15 mouse cellular contexts compared by ENCODE assay signal in genomic region chr3:126629040-126629439, GRCm38 (mm10). TPM values are rescaled to one million over a fixed set of nuclear protein-coding genes. Genes with fewer than 3 reads are reported as not detected.
DNase-seq lines count a peak whose midpoint lies in the region; ATAC-seq and TF ChIP-seq lines count a peak whose summit lies in the region.
"Had no signal": no experiment of that assay in that cellular context is flagged by ENCODE, and none has a peak within 500 bp of the region (broad histone marks: within the 10 kb centered on the region; RNA-seq: fewer than 3 reads in every experiment).

No protein-coding gene starts in this region.

- peaks cover 33% of the 10 kb centered on the region for H3K4me1 ChIP-seq in heart, embryonic 12.5 days (replicated peaks)
- H3K4me1 ChIP-seq in lung, embryonic 15.5 days = peaks cover 44% of the 10 kb centered on the region
- H3K4me1 ChIP-seq in heart, postnatal 0 days (ENCODE audit: control insufficient read depth, insufficient read depth) = peaks cover 52% of the 10 kb centered on the region
- H3K4me1 ChIP-seq in forebrain, embryonic 13.5 days = no peaks in the 10 kb centered on the region

- H3K27me3 ChIP-seq in heart, embryonic 12.5 days (replicated peaks) = no peaks in the 10 kb centered on the region
- no peaks in the 10 kb centered on the region for H3K27me3 ChIP-seq in lung, embryonic 15.5 days
- no peaks in the 10 kb centered on the region for H3K27me3 ChIP-seq in Patski
- H3K27me3 ChIP-seq in heart, postnatal 0 days (ENCODE audit: control insufficient read depth, insufficient read depth, low read length) = no peaks in the 10 kb centered on the region
- H3K27me3 ChIP-seq in forebrain, embryonic 13.5 days = no peaks in the 10 kb centered on the region
- H3K27me3 ChIP-seq: hindbrain, embryonic 15.5 days had no signal

- H3K27ac ChIP-seq in heart, embryonic 12.5 days (ENCODE audit: poor library complexity, severe bottlenecking) = peak overlapping the region; percentile 83
- peak overlapping the region; percentile 70 for H3K27ac ChIP-seq in lung, embryonic 15.5 days
- H3K27ac ChIP-seq in heart, postnatal 0 days (ENCODE audit: low read depth) = peak overlapping the region; percentile 79
- no peak overlapping the region for H3K27ac ChIP-seq in forebrain, embryonic 13.5 days
- H3K27ac ChIP-seq: hindbrain, embryonic 15.5 days; left cerebral cortex, adult 2 months; liver, embryonic 14.5 days had no signal

- TF ChIP-seq EP300 in heart, postnatal 0 days (IDR thresholded peaks at IDR 0.05; ENCODE audit: low read depth) = no peak

- no peak overlapping the region for H3K4me3 ChIP-seq in heart, embryonic 12.5 days
- no peak overlapping the region for H3K4me3 ChIP-seq in lung, embryonic 15.5 days
- H3K4me3 ChIP-seq in heart, postnatal 0 days (ENCODE audit: low read depth, low read length) = no peak overlapping the region
- H3K4me3 ChIP-seq in forebrain, embryonic 13.5 days = no peak overlapping the region
- H3K4me3 ChIP-seq: hindbrain, embryonic 15.5 days; left cerebral cortex, adult 2 months had no signal

- no peaks in the 10 kb centered on the region for H3K9me3 ChIP-seq in heart, embryonic 12.5 days (replicated peaks)
- no peaks in the 10 kb centered on the region for H3K9me3 ChIP-seq in lung, embryonic 15.5 days
- no peaks in the 10 kb centered on the region for H3K9me3 ChIP-seq in heart, postnatal 0 days (replicated peaks; ENCODE audit: control insufficient read depth, low read length)
- no peaks in the 10 kb centered on the region for H3K9me3 ChIP-seq in forebrain, embryonic 13.5 days (replicated peaks)
- H3K9me3 ChIP-seq: hindbrain, embryonic 15.5 days had no signal

- CTCF ChIA-PET in Patski (lab: Charles Lee) = interaction anchor here (1.3 to 3.3 kb wide), 7 partner anchors 10 to 143 kb away, joined by 3 to 21 read pairs (median 5); no protein-coding TSS in a partner anchor

- H3K4me2 ChIP-seq in heart, embryonic 12.5 days = no peak overlapping the region
- no peak overlapping the region for H3K4me2 ChIP-seq in lung, embryonic 15.5 days
- H3K4me2 ChIP-seq in heart, postnatal 0 days (ENCODE audit: low read depth, low read length) = no peak overlapping the region
- no peak overlapping the region for H3K4me2 ChIP-seq in forebrain, embryonic 13.5 days
- H3K4me2 ChIP-seq: hindbrain, embryonic 15.5 days had no signal

- no peak overlapping the region for H3K9ac ChIP-seq in heart, embryonic 12.5 days
- H3K9ac ChIP-seq in lung, embryonic 15.5 days = no peak overlapping the region
- no peak overlapping the region for H3K9ac ChIP-seq in heart, postnatal 0 days (replicated peaks; ENCODE audit: low read depth, low read length)
- H3K9ac ChIP-seq in forebrain, embryonic 13.5 days = no peak overlapping the region
- H3K9ac ChIP-seq: hindbrain, embryonic 15.5 days; liver, embryonic 14.5 days had no signal

- intact Hi-C loops in heart, postnatal 36 days (cut with DNase I) = no loop called here

- DNase-seq in heart, postnatal 36 days = no peak
- no peak for DNase-seq in lung, postnatal 14 days
- no peak for DNase-seq in Patski (ENCODE audit: low read depth, low spot score)
- DNase-seq in heart, postnatal 0 days (ENCODE audit: low spot score) = peak; percentile 67
- DNase-seq: cerebellum, postnatal 14 days; kidney, adult 11 months; kidney, postnatal 14 days had no signal

- POLR2A ChIA-PET in Patski (lab: Charles Lee) = no interaction called here

- no peak for ATAC-seq in heart, embryonic 12.5 days (ENCODE audit: insufficient number of reproducible peaks, low FRiP score)
- peak; percentile 21; the same call in 1 of the 2 replicates for ATAC-seq in lung, embryonic 15.5 days (ENCODE audit: borderline replicate concordance, extremely low read depth, low FRiP score, low TSS enrichment)
- ATAC-seq in Patski = peak; percentile 67
- ATAC-seq in heart, postnatal 0 days (ENCODE audit: insufficient read depth, low read depth) = no peak
- ATAC-seq in forebrain, embryonic 13.5 days = no peak
- ATAC-seq: forebrain, embryonic 14.5 days; midbrain, embryonic 16.5 days had no signal

- in situ Hi-C loops in Patski (cut with MboI; ENCODE audit: low pct_unique_long_range_greater_than_20kb) = no loop called here

- no peaks in the 10 kb centered on the region for H3K36me3 ChIP-seq in heart, embryonic 12.5 days
- no peaks in the 10 kb centered on the region for H3K36me3 ChIP-seq in lung, embryonic 15.5 days
- no peaks in the 10 kb centered on the region for H3K36me3 ChIP-seq in heart, postnatal 0 days (replicated peaks; ENCODE audit: control insufficient read depth, insufficient read depth, low read length)
- H3K36me3 ChIP-seq in forebrain, embryonic 13.5 days (ENCODE audit: poor library complexity, severe bottlenecking) = no peaks in the 10 kb centered on the region
- H3K36me3 ChIP-seq: hindbrain, embryonic 15.5 days had no signal

- WGBS in heart, embryonic 12.5 days = 80% methylated on average over 2 of the region's 2 CpGs
- 54% methylated on average over 2 of the region's 2 CpGs for WGBS in lung, embryonic 15.5 days
- WGBS in heart, postnatal 0 days = 63% methylated on average over 2 of the region's 2 CpGs
- 84% methylated on average over 2 of the region's 2 CpGs for WGBS in forebrain, embryonic 13.5 days

- no peak for TF ChIP-seq CTCF in Patski (IDR thresholded peaks at IDR 0.05)
- no peak for TF ChIP-seq CTCF in heart, postnatal 0 days (IDR thresholded peaks at IDR 0.05; ENCODE audit: low read depth)

RNA-seq across cellular contexts. Expression of gene Camk2d, which starts 32.9 kb away (rescaled TPM):
- polyA plus RNA-seq in heart, embryonic 12.5 days (2016; fragmentation: Nextera tagmentation; extraction: Ambion mirVana) = 125 and 136 TPM in 2 replicates
- 100 to 1,000 TPM; 138 to 147 TPM for total RNA-seq in heart, postnatal 36 days (2021)
- polyA plus RNA-seq in lung, embryonic 15.5 days (2015; fragmentation: Nextera tagmentation; extraction: Ambion mirVana) = 35.1 and 39.0 TPM in 2 replicates
- polyA plus RNA-seq in Patski (2021) = 99.0 TPM
- total RNA-seq in heart, postnatal 0 days (2014; rRNA removed; ENCODE audit: low replicate concordance) = 191 and 217 TPM in 2 replicates
- polyA plus RNA-seq in heart, postnatal 0 days (2015; fragmentation: Nextera tagmentation; extraction: Ambion mirVana) = 96.2 and 109 TPM in 2 replicates
- 17.8 and 20.6 TPM in 2 replicates for polyA plus RNA-seq in forebrain, embryonic 13.5 days (2015; fragmentation: Nextera tagmentation; extraction: Ambion mirVana)

Comparison
In these comparisons a context has a peak if more than half of its experiments do, and no peak if none do; other contexts are left out.
1. ATAC-seq: peak in lung, embryonic 15.5 days (single experiment) and Patski (single experiment); none in heart, embryonic 12.5 days (single experiment), heart, postnatal 0 days (single experiment) and forebrain, embryonic 13.5 days (single experiment).